Mouse (Mus musculus): Measurements from ENCODE around the gene Msrb3. TPM values are rescaled to one million over a fixed set of nuclear protein-coding genes. Genes with fewer than 3 reads are reported as not detected.

The Msrb3 gene
- polyA plus RNA-seq, 2 experiments: 0.60 to 1.5 TPM

DNA sequence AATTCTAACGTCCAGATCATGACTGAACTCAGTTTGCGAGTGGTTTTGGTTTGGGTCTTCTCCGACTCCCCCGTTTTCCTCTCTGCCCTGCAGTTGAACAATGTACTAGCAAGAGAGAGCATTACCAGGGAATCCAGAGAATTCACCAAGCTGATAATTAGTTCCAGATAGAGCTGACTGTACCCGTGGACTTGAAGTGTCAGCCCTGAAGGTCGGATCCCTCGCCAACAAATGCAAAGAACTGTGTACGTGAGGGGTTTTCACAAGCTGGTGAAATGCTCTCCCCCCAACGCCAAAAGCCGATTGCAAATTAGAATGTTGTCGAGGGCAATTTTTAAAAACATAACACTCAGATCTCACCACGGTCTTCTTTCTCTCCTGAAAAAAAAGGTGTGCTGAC is 24.6 kb downstream of the Msrb3 start:
- 63% methylated on average over 12 of the region's 12 CpGs for WGBS (ENCODE audit: insufficient replicate concordance)
- no peak for ATAC-seq (ENCODE audit: insufficient read depth)
- no peak overlapping the region for H3K27ac ChIP-seq

DNA sequence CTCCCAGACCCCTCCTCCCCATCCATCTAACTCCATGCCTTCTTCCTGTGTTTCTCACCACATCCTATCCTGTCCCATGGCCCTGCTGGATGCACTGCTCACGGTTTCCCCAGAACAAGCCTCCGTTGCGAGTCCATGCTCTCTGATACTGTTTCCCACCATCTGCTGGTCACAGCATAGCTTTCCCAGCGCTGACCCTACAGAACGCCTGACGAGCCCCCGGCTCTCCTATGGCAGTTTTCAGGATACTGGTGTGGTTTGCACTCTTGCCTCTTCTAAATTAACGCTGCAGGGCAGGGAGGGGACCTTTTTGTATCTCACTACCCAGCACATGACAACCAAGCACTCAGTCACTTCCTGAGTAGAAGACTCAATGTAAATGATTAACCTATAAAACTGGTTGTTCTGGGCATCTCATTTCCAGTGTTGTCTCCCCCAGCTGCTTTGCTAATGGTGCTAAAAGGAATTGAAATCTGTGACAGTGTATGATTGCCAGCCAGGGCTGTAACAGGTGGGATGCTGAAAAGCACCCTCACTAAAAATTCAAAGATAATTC is 25.2 kb downstream of the Msrb3 start:
- no peak for DNase-seq (ENCODE audit: low read depth in 3 of 3, low spot score in 3 of 3)
- Histone ChIP-seq H3K9me3 (ENCODE audit: control insufficient read depth, low read length) (no peaks in the 10 kb centered on the region), H3K4me3 (ENCODE audit: insufficient read depth in 1 of 2, low read depth in 2 of 2, low read length in 2 of 2) (no peak overlapping the region), H3K4me1 (replicated peaks; ENCODE audit: control insufficient read depth in 2 of 2, insufficient read depth in 2 of 2, low read length in 1 of 2) (0 out of 4 replicates have a peak, but pooled peaks cover 0 to 9% of the 10 kb centered on the region in 2 experiments), H3K27me3 (ENCODE audit: control insufficient read depth, insufficient read depth, low read length) (no peaks in the 10 kb centered on the region), H3K27ac (no peak overlapping the region), H3K4me2 (ENCODE audit: low read depth) (no peak overlapping the region), H3K9ac (replicated peaks) (no peak overlapping the region), H3K36me3 (replicated peaks; ENCODE audit: control insufficient read depth, insufficient read depth, low read depth) (no peaks in the 10 kb centered on the region)
- TF ChIP-seq CTCF (IDR thresholded peaks at IDR 0.05; ENCODE audit: low read depth): no peak
- no peak for TF ChIP-seq EP300 (IDR thresholded peaks at IDR 0.05; ENCODE audit: low read depth)
- WGBS (ENCODE audit: insufficient replicate concordance): 41% methylated on average over 8 of the region's 8 CpGs
- ATAC-seq (ENCODE audit: insufficient read depth): no peak

More for the DNA sequence above, 24.6 kb downstream of the Msrb3 start:
- DNase-seq (ENCODE audit: low read depth in 3 of 3, low spot score in 3 of 3): no peak
- Histone ChIP-seq H3K36me3 (replicated peaks; ENCODE audit: control insufficient read depth, insufficient read depth, low read depth) (no peaks in the 10 kb centered on the region), H3K4me2 (ENCODE audit: low read depth) (no peak overlapping the region), H3K9me3 (ENCODE audit: control insufficient read depth, low read length) (no peaks in the 10 kb centered on the region), H3K9ac (replicated peaks) (no peak overlapping the region), H3K4me1 (replicated peaks; ENCODE audit: control insufficient read depth in 2 of 2, insufficient read depth in 2 of 2, low read length in 1 of 2) (0 out of 4 replicates have a peak, but pooled peaks cover 0 to 9% of the 10 kb centered on the region in 2 experiments), H3K4me3 (ENCODE audit: insufficient read depth in 1 of 2, low read depth in 2 of 2, low read length in 2 of 2) (no peak overlapping the region), H3K27me3 (ENCODE audit: control insufficient read depth, insufficient read depth, low read length) (no peaks in the 10 kb centered on the region)
- TF ChIP-seq CTCF (IDR thresholded peaks at IDR 0.05; ENCODE audit: low read depth): no peak
- no peak for TF ChIP-seq EP300 (IDR thresholded peaks at IDR 0.05; ENCODE audit: low read depth)

DNA sequence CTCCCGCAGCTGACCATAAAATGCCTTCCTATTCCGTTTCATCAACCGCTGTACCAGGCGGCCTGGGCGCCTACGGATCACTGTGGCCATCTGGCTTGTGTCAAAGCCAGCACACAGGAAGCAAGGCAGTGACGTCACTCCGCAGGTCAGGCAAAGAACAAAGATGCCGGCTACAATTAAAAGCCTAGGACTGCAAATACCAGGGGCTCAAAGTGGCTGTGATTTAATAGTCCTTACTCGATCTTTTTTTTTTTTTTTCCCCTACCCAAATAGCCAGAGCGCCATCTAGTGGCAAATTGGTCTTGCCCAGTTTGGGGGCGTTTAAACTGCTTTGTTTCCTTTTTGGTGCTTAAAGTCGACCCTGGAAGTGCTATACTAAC is 26.4 kb downstream of the Msrb3 start:
- Histone ChIP-seq H3K4me3 (ENCODE audit: insufficient read depth in 1 of 2, low read depth in 2 of 2, low read length in 2 of 2) (peak overlapping the region in 1 of 2 experiments; percentile 18; a peak in 1 of 4 replicates), H3K27me3 (ENCODE audit: control insufficient read depth, insufficient read depth, low read length) (no peaks in the 10 kb centered on the region), H3K4me1 (replicated peaks; ENCODE audit: control insufficient read depth in 2 of 2, insufficient read depth in 2 of 2, low read length in 1 of 2) (0 out of 4 replicates have a peak, but pooled peaks cover 0 to 9% of the 10 kb centered on the region in 2 experiments), H3K9ac (replicated peaks) (no peak overlapping the region), H3K4me2 (ENCODE audit: low read depth) (peak overlapping the region; percentile 42), H3K36me3 (replicated peaks; ENCODE audit: control insufficient read depth, insufficient read depth, low read depth) (no peaks in the 10 kb centered on the region), H3K9me3 (ENCODE audit: control insufficient read depth, low read length) (no peaks in the 10 kb centered on the region), H3K27ac (no peak overlapping the region)
- peak; percentile 52 for TF ChIP-seq CTCF (IDR thresholded peaks at IDR 0.05; ENCODE audit: low read depth)
- TF ChIP-seq EP300 (IDR thresholded peaks at IDR 0.05; ENCODE audit: low read depth): no peak
- 6% methylated on average over 13 of the region's 13 CpGs for WGBS (ENCODE audit: insufficient replicate concordance)
- ATAC-seq (ENCODE audit: insufficient read depth): no peak
- no peak for DNase-seq (ENCODE audit: low read depth in 3 of 3, low spot score in 3 of 3)

DNA sequence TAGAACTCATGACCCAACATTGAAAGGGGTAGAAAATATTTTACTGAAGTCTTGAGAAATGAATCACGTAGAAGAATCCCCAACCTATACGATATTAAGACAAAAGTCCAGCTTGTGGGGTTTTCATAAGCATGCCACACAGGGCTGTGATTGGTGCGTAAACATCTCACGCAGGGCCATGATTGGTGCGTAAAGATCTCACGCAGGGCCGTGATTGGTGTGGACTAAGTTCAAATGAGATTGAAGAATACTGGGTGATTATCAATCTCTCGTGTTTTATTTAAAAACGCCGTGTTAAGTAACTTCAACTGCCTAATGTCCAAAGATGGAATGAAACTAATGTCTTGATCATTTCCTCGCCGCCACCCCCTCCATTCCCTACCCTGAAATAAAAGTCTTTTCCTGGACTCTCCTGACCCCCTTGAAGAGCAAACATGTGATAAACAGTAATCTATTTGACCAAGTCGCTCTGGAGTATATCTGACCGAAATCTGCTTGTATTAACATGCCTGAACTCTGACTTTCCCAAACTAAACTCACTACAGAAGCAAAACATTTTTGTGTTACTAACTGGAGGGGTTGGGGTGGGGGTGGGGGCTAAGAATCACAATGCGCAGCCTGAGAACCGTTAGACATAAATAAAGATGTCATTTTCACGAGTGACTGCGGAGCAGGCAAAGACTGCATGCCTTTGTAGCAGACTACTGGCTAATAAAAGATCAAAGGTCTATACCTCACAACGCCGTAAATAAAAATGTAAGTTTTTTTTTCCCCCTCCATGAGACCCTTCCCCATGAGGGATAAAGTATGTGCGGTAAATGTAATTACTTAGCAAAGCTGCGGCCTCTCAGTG is 27.0 kb downstream of the Msrb3 start:
- Histone ChIP-seq H3K4me1 (replicated peaks; ENCODE audit: control insufficient read depth in 2 of 2, insufficient read depth in 2 of 2, low read length in 1 of 2) (0 out of 4 replicates have a peak, but pooled peaks cover 0 to 9% of the 10 kb centered on the region in 2 experiments), H3K9ac (replicated peaks) (no peak overlapping the region), H3K4me2 (ENCODE audit: low read depth) (peak overlapping the region; percentile 42), H3K9me3 (ENCODE audit: control insufficient read depth, low read length) (no peaks in the 10 kb centered on the region), H3K27me3 (ENCODE audit: control insufficient read depth, insufficient read depth, low read length) (no peaks in the 10 kb centered on the region), H3K4me3 (ENCODE audit: insufficient read depth in 1 of 2, low read depth in 2 of 2, low read length in 2 of 2) (no peak overlapping the region), H3K27ac (no peak overlapping the region), H3K36me3 (replicated peaks; ENCODE audit: control insufficient read depth, insufficient read depth, low read depth) (no peaks in the 10 kb centered on the region)
- TF ChIP-seq EP300 (IDR thresholded peaks at IDR 0.05; ENCODE audit: low read depth) (no peak), CTCF (IDR thresholded peaks at IDR 0.05; ENCODE audit: low read depth) (no peak)
- WGBS (ENCODE audit: insufficient replicate concordance): 57% methylated on average over 22 of the region's 22 CpGs
- DNase-seq (ENCODE audit: low read depth in 3 of 3, low spot score in 3 of 3): no peak
- ATAC-seq (ENCODE audit: insufficient read depth): no peak

DNA sequence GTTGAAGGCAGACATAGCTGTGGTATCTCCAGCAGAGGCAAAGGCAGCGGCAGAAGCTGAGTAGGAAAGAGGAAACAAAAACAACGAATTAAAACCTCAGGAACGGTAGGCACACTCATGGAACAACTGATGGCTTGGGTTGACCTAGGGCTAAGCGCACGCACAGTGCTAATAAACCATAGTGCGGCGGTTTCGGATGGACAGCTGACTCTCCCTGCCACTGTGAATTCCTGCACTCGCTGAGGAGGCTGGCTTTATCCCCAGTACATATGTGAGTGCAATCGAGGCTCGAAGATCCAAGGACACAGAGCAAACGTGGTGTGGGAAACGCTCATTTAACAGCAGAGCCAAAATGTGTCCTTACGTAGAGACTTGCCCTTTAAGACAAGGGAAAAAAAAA is 27.8 kb downstream of the Msrb3 start:
- no peak for ATAC-seq (ENCODE audit: insufficient read depth)
- Histone ChIP-seq H3K9ac (replicated peaks) (no peak overlapping the region), H3K9me3 (ENCODE audit: control insufficient read depth, low read length) (no peaks in the 10 kb centered on the region), H3K27ac (no peak overlapping the region), H3K4me1 (replicated peaks; ENCODE audit: control insufficient read depth in 2 of 2, insufficient read depth in 2 of 2, low read length in 1 of 2) (0 out of 4 replicates have a peak, but pooled peaks cover 0 to 9% of the 10 kb centered on the region in 2 experiments), H3K4me3 (ENCODE audit: insufficient read depth in 1 of 2, low read depth in 2 of 2, low read length in 2 of 2) (no peak overlapping the region), H3K4me2 (ENCODE audit: low read depth) (no peak overlapping the region), H3K36me3 (replicated peaks; ENCODE audit: control insufficient read depth, insufficient read depth, low read depth) (no peaks in the 10 kb centered on the region), H3K27me3 (ENCODE audit: control insufficient read depth, insufficient read depth, low read length) (no peaks in the 10 kb centered on the region)
- DNase-seq (ENCODE audit: low read depth in 3 of 3, low spot score in 3 of 3): no peak
- TF ChIP-seq EP300 (IDR thresholded peaks at IDR 0.05; ENCODE audit: low read depth) (no peak), CTCF (IDR thresholded peaks at IDR 0.05; ENCODE audit: low read depth) (no peak)
- WGBS (ENCODE audit: insufficient replicate concordance): 63% methylated on average over 14 of the region's 14 CpGs
